Mouse (Mus musculus) heart, postnatal 25 days (tissue): ENCODE measurements around the gene Gria4. TPM values are rescaled to one million over a fixed set of nuclear protein-coding genes. Genes with fewer than 3 reads are reported as not detected.
"Not testable (repeated sequence)": the region's sequence is repeated elsewhere in the genome, so short reads cannot be mapped to it uniquely, and the experiment has no call there.

Source experiments
- DNase-seq: peaks from one replicate; pipeline ENCODE4 v3.0.0; 2022; ENCODE audit warnings: low spot score
- intact Hi-C: fragments of 180-260 bp; cut with DNase I; formaldehyde crosslinking; loops from one replicate; pipeline ENCODE4 v1.15.1; 2025
- total RNA-seq, 2 experiments: library from RNA; stranded (reverse); gene quantifications; 2 replicates each; pipeline ENCODE4 v1.2.3; 2021

The Gria4 gene
- total RNA-seq, result not detected

DNA sequence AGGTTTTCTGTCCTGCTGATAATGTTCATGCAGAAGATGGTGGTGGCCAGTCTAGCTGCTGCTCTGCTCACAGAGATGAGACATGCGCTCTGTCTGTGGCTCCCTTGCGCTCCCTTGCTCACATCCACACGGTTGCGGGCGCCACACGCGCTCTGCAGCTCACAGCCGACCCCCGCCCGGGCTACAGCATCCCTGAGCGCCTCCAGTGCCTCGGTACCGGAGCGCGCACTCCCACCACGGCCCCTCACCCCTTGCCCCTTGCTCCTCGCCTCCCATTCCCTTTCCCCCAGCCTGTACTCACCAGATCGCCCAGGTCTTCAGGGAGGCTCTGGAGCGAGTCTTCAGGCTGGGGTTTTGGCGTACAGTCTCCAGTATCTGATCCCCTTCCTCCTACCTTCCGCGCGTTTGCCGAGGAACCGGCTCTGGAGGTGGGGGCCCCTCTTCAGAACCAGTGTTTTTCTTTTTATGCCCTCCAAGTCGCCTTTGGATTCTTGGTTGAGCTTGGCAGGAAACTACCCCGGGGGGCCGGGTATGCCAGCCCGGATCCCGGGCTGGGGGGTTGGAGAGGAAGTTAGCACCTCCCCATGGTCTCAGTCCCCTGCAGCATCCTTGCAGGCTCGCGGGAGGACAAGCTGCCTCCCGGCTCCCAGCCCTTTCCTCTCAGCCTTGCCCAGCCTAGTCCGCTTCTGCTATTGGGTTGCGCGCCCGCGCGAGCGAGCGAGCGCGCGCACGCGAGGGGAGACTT, at the start of gene Gria4:
Gria4 (minus strand) TSS at position 691 of the 745 bp plus-strand sequence.
- intact Hi-C loops, result no loop called here

DNA sequence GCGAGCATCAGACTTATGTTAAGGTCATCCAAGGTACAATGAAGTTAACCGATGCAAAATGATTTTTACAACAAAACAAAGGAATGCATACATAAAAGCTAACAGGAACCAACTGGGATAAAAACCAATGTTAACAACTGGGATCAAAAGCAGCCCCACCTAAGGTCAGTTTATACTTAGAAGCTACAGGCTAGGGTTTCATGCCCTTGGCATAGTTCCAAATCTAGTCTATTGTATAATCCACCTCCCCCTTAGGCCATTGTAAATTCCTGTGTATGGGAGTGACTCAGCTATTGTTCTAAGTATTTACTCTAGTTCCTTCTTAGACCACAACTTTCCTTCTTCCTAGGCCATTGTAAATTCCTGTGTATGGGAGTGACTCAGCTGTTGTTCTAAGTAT, 14.9 kb upstream of the Gria4 start:
- intact Hi-C loops, DNase-seq: not testable (repeated sequence)

More for the DNA sequence above, at the start of gene Gria4:
- no peak for DNase-seq

DNA sequence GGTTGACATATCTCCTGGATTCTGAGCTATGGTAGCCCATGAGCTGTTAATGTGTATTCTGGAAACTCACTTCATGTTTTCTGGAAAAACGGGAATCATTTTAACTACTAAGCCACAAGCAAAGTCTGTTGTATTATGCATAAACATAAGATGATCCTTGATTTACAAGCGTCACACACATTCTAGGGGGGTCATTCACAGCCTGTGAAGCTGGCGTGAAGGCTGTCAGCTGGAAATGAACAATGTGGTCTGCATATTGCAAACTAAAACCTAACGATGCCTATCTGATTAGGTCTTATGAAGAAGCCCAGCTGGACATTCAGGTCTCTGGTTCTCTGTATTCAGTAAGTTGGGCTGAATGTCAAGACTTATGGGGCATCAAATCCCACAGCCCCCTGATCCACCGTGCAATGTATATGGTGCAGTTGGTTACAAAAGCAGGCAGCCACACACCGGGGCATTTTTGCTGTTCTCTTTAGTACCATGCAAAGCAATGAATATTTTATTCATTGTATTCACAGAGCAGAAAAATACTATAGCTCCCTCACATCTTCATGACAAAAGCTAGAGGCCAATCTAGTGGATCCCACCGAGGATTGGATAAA, 7.2 kb upstream of the Gria4 start:
- no peak for DNase-seq
- intact Hi-C loops, result no loop called here

DNA sequence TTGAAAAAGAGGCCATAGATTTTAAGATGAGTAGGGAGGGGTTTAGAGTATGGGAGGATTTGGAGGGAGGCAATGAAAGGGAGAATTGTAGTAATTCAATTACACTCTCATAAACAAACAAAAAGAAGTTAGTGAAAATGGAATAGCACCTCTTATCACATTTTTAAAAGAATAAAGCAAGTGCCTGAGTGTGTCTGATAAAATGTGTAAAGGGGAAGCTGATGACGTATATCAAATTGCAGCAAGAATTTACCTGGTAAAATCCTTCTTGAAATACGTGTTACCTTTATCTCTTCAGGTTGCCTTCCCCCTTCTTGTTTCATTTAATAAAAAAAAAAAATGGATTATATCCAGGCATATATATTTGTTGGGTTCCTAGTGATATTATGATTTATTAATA, 1.4 kb upstream of the Gria4 start:
- no peak for DNase-seq
- intact Hi-C loops, result no loop called here

DNA sequence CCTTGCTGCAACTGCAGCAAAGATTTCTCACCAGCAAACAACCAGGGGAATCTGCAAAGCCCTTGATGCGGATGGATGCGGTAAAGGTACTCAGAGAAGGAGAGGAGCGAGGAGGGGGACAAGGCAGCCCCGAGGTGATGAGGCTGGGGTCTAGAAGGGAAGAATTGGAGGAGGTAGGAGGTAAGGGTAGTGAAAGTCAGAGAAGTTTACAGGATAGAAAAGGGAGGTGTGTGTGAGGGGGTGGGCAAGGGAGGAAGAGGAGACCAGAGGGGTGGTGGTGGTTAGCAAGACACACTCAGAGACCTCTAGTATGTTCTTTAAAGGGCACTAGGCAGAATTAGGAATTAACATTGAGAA, 233 bp upstream of the Gria4 start:
- intact Hi-C loops, result no loop called here
- no peak for DNase-seq

DNA sequence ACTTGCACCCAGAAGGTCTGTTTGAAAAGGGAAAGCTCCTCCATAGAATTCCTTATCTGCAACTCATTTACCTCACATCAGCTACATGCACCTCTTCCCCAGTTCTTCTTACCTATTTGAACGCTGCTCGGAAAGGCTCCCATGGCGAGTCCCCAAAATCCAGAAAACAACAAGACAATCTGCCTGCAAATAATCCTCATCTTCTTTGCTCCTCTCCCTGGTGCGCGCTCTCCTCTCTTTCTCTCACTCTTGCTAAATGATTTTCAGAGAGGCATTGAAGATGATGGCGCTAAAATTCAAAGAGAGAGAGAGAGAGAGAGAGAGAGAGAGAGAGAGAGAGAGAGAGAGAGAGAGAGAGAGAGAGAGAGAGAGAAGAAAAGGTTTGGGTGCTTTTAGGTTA, 959 bp downstream of the Gria4 start:
- intact Hi-C loops, result no loop called here
- no peak for DNase-seq

DNA sequence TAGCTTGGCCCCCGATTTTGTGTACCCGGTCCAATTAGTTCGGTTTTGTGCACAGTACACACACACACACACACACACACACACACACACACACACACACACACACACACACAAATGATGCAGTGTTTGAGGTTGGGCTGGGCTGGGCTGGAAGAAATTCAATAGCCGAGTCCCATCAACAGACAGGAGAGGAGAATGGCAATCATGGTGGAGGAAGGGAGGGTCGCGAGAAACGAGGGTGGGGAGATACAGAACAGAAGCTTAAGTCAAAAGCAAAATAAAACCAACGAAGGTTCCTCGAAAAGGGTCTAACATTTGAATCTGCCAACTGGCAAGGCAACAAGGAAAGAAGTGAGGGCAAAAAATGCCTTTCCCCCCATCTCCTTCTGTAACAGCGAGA, 1.6 kb downstream of the Gria4 start:
- DNase-seq, result no peak
- intact Hi-C loops, result no loop called here

DNA sequence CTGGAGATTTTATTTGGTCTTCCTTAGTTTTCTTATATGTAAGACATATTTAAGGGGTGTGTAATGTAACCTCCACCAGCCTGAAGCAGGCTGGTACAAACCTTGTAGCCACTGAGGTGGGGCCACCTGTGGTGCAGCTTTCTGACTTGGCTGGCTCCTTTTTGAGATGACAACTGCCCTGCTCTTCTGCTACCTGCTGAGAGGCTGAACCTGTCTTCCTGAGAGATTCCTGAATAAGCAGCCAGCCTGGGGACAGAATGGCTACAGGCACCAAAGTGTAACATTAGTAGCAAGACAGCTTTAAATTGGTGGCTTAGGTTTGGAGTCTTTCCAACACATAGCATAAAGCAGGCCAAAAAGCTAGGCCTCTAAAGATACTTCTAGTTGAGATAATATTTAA, 46.6 kb downstream of the Gria4 start:
- DNase-seq, intact Hi-C loops: not testable (repeated sequence)

DNA sequence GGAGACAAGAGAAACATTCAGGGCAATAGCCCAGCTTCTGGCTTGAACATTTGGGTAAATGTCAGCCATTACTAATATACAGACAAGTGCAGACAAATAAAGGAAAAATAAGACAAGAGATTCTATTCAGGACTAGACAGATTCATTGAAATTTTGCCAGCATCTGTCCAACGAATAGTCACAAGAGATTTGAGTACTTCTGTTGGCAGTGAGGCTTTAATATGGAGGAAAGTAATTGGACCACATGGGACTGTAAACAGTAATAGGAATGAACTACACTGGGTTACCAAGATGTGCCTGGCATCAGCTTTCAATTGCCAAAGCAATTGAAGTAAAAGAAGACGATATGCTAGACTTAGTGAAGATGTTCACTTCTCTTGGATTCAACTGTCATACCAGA, 81.9 kb downstream of the Gria4 start:
- DNase-seq, result no peak
- intact Hi-C loops, result no loop called here

DNA sequence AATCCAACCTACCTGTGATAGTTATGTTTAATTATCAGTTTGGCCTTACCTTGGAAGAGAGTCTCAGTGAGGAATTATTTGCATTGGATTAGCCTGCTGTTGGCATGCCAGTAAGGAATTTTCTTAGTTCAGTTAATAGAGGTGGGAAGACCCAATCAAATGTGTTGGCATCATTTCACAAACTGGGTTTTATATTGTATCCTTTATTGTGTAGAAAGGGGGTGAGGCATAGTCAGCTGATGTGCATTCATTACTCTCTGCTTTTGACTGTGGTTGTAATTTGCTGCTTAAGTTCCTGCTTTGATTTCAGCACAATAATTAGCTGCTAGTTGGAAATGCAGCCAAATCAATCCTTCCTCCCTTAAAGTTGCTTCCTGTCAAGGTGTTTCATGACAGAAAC, 83.7 kb downstream of the Gria4 start:
- intact Hi-C loops, result no loop called here

DNA sequence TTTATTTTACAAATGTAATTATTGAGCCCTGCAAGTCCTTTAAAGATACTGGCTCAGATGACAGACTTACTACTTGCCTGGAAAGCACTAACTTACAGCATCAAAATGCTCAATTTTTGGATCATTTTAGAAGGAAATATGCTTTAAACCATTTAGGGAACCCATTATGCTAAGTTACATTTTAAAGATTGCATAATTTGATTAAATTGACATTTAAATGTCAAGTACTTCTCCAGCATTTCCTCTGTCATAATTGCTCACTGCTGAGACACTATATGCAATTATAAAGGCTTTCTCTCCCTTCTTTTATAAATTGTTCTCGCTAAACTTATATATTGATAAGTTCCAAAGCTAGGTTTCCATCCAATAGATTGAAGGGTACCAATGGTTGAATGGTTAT, 108.9 kb downstream of the Gria4 start:
- no peak for DNase-seq
- intact Hi-C loops, result no loop called here

More for the DNA sequence above, 83.7 kb downstream of the Gria4 start:
- no peak for DNase-seq

DNA sequence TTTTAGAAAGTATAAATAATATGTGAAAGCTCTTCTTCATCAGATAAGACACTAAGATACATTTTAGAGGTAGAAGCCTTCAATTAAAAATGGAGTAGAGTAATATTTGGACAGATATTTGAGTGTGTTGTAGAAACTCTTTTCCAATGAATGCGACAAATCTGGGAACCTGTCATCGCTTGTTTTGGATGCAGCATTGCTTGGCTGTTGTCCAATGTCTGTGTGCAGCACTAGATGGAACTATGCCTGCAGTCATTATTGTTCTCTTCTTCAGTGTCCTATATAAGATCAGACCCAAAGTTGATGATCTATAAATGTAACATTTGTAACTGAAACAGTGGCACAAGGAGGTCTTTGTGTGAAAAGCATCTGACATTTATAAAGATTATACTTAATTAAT, 115.8 kb downstream of the Gria4 start:
- DNase-seq, result no peak
- intact Hi-C loops, result no loop called here

DNA sequence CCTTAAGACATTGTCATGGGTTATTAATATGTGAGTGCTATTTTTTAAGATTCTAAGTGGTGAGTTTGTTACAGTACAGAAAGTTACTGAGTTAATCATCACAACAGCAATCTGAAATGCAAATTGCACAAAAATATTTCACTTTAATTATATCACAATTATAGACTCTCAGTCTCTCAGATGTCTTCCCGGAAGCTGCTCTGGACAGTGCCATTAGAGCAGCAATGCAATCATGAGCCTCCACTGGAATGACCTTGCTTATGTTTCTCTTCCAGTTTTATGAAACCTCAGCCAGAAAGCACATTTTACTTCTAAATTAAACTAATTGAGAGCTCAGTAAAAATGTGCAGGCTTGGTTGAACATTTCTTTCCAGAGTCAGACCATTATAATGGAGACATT, 116.9 kb downstream of the Gria4 start:
- intact Hi-C loops, result no loop called here
- no peak for DNase-seq

DNA sequence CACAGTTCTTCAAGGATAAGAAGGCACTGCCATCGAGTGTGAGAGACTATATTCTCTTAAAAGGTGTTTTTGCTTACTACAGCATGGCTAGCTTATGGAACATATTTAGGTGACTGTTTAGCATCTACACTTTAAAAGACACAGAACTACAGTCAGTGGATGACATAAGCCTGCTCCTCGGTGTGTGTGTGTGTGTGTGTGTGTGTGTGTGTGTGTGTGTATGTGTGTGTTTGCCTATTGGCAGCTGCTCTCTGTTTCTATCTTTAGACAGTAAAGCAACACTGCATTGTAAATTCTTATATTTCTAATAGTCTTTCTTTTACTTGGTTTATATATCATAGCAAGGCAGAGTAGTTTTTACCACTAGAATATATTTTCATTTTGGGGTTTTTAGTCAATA, 130.3 kb downstream of the Gria4 start:
- DNase-seq, result no peak
- intact Hi-C loops, result no loop called here

DNA sequence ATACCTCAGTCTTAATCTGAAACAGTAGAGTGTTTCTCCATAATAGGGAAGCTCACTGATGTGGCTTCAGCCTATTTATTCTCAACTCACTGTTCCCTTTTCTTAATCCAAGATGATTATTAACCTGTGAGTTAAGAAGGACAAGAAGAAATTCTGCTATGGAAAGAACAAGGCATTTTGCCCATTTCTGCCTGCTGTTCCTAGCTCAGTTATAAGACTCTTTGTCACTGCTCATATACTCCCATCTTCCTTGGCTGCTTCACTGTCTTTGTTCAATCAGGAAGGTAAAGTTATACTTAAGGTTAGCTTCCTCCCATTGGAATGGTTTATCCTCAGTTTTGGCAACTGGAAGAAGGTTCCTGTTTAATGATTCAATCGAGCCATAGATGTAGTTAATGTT, 133.6 kb downstream of the Gria4 start:
- DNase-seq, result no peak
- intact Hi-C loops, result no loop called here

DNA sequence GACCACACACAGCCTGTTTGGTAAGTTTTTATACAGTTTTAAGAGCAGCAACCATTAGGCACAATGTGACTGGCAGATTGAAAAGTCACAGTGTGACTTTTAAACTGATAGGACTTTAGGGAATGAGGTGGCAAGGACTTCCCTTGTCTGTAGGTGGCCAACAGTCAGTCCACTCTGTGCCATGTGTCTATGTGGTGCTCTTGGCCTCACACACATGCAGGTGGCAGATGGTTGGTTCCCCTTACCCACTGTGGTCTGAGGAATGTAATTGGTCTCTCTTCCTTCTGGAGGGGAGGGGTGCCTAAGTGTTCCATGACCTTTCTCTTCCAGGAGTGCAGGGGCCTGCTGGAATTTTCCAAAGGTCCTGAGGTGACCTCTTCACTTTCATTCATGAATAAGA, 137.1 kb downstream of the Gria4 start:
- DNase-seq, result no peak
- intact Hi-C loops, result no loop called here

DNA sequence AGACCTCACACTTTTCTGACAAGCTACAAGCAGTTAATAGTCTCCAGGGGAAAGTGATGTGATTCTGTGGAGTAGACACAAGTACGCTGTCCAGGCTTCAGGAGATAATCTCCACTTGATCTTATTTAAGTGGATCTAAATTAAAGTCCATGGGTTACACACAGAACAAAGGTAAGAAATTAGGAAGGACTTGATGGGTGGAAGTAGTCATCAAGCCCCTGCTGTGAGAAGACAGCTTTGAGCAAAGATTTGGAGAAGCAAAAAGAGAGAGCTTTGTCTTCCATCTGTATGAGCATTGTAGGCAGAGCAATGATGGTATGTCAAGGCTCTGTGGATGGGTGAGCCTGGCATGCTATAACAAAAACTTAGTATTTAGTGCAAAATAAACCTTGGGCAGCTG, 141.7 kb downstream of the Gria4 start:
- no peak for DNase-seq
- intact Hi-C loops, result no loop called here

DNA sequence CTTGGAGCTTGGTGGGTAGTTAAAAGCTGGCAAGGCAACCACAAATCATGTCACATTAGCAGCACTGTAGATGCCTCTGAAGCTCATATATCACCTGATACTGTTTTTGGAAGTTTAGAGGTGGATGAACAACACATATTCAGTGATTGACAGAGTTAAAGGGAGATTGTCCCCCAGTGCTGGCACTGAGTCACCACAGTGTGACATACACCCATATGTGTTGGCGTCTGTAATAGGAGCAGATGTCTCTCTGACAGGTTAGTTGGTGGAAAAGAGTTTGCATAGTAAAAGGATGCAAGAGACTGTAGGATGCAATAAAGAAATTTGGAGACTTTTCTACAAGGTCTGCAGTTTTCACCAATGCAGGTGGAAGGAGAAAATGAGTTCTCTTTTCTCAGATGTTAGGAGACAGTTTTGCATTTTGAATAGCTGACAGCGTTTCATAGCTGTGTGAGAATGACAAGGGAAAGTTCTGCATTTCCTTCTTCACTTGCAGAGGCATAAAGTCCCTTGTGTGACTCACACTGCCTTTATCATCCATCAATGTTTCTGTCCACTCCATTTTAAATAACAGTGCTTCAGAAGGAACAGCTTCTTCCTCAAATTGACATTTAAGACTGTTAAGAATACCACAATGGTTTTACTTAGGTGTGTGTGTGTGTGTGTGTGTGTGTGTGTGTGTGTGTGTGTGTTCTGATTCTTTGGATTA, 156.7 kb downstream of the Gria4 start:
- intact Hi-C loops, result no loop called here
- no peak for DNase-seq

DNA sequence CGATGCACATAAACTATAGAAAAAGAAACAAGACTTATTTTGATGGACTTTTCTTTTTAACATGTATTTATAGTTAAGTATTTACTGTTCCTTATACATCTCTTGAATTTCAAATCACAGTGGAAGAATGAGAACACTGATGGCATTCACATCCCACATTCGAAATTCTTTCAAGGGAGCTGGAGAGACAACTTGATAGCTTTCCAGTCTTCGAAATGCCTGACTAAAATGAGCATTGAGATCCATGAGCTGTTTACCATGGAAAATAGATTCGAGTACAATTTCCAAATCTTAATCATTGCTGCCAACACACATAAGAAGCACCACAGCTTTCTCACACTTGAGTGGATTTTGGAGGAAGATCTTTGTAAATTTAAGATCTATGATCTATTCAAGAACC, 164.1 kb downstream of the Gria4 start:
- intact Hi-C loops, result no loop called here
- DNase-seq, result no peak

DNA sequence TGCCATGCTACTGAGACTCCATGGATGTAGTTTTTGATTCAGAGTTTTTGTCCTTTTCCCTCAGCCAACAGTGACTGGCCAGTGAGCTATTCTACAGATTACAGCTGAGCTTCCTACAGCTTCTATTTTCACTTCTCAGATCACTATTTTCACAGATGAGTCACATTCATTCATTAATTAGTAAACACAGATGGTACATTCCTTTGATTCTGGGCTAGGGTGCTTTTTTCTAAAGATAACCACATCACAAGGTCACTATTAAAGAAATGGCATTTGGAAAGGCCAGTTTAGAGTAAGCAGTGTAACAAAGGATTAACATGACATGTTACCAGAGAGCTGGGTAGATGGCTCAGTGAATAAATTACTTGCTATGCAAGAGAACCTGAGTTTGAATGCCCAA, 180.7 kb downstream of the Gria4 start:
- DNase-seq, result no peak

DNA sequence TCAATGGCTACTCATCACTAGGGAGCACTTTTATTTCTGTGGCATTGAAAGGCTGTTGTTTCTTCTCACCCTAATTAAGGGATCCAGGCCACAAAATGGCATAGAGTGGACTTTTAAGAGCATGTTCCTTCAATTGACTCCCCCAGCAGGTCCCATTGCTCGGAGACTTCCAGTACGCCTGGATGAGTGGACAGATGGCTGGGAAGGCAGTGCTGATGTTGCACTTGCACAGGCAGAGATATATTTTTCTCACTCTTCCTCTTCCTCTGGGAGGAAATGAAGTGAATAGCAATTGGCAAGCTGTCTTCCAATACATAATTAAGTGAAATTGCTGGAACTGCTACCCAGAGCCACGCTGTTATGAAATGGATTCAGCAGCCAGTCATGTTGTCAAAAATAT, 190.7 kb downstream of the Gria4 start:
- intact Hi-C loops, result no loop called here
- no peak for DNase-seq

More for the DNA sequence above, 180.7 kb downstream of the Gria4 start:
- intact Hi-C loops, result no loop called here
